8 mouse cellular contexts compared by ENCODE assay signal in genomic region chrX:12760501-12760900, GRCm38 (mm10). TPM values are rescaled to one million over a fixed set of nuclear protein-coding genes. Genes with fewer than 3 reads are reported as not detected.
DNase-seq lines count a peak whose midpoint lies in the region; ATAC-seq lines count a peak whose summit lies in the region.

No protein-coding gene starts in this region.

- H3K9ac ChIP-seq in heart, embryonic 12.5 days, result peak overlapping the region; percentile 54
- H3K9ac ChIP-seq in liver, embryonic 12.5 days, result peak overlapping the region; percentile 87

- H3K4me3 ChIP-seq in heart, embryonic 12.5 days, result peak overlapping the region; percentile 91
- peak overlapping the region; percentile 68 for H3K4me3 ChIP-seq in forebrain, embryonic 10.5 days
- peak overlapping the region; percentile 75 for H3K4me3 ChIP-seq in liver, embryonic 12.5 days

- 24% methylated on average over 8 of the region's 8 CpGs for WGBS in heart, embryonic 12.5 days
- 18% methylated on average over 8 of the region's 8 CpGs for WGBS in forebrain, embryonic 10.5 days
- WGBS in liver, embryonic 12.5 days (ENCODE audit: insufficient replicate concordance), result 9% methylated on average over 8 of the region's 8 CpGs

- peaks cover 8% of the 10 kb centered on the region for H3K4me1 ChIP-seq in heart, embryonic 12.5 days (replicated peaks)
- peaks cover 25% of the 10 kb centered on the region for H3K4me1 ChIP-seq in forebrain, embryonic 10.5 days
- H3K4me1 ChIP-seq in liver, embryonic 12.5 days, result peaks cover 27% of the 10 kb centered on the region

- 0 out of 2 replicates have a peak, but pooled peaks cover 3% of the 10 kb centered on the region for H3K9me3 ChIP-seq in heart, embryonic 12.5 days (replicated peaks)
- no peaks in the 10 kb centered on the region for H3K9me3 ChIP-seq in forebrain, embryonic 10.5 days
- no peaks in the 10 kb centered on the region for H3K9me3 ChIP-seq in liver, embryonic 12.5 days (replicated peaks)

- H3K27ac ChIP-seq in heart, embryonic 12.5 days (ENCODE audit: poor library complexity, severe bottlenecking), result peak overlapping the region; percentile 21; the same call in 1 of the 2 replicates
- peak overlapping the region; percentile 93 for H3K27ac ChIP-seq in forebrain, embryonic 10.5 days
- H3K27ac ChIP-seq in liver, embryonic 12.5 days, result no peak overlapping the region

- no peak for ATAC-seq in heart, embryonic 12.5 days (ENCODE audit: insufficient number of reproducible peaks, low FRiP score)
- ATAC-seq in liver, embryonic 12.5 days, result no peak

- peak overlapping the region; percentile 58 for H3K4me2 ChIP-seq in heart, embryonic 12.5 days
- H3K4me2 ChIP-seq in liver, embryonic 12.5 days, result peak overlapping the region; percentile 72

- peaks cover 18% of the 10 kb centered on the region for H3K27me3 ChIP-seq in heart, embryonic 12.5 days (replicated peaks)
- H3K27me3 ChIP-seq in forebrain, embryonic 10.5 days (ENCODE audit: poor library complexity, severe bottlenecking), result peaks cover 16% of the 10 kb centered on the region
- H3K27me3 ChIP-seq in liver, embryonic 12.5 days (replicated peaks), result peaks cover 13% of the 10 kb centered on the region

- no peaks in the 10 kb centered on the region for H3K36me3 ChIP-seq in heart, embryonic 12.5 days
- H3K36me3 ChIP-seq in forebrain, embryonic 10.5 days (replicated peaks), result no peaks in the 10 kb centered on the region
- H3K36me3 ChIP-seq in liver, embryonic 12.5 days, result no peaks in the 10 kb centered on the region

- DNase-seq in heart, adult 8-10 months (ENCODE audit: low spot score), result no peak
- peak; percentile 13 for DNase-seq in CD4-positive helper T cell, adult 2 months (ENCODE audit: low read depth, low spot score)
- no peak for DNase-seq in forebrain, embryonic 10.5 days (ENCODE audit: extremely low spot score, low spot score)
- no peak for DNase-seq in ovary, adult 18-20 months (ENCODE audit: low spot score)
- DNase-seq in urinary bladder, adult 2 months (ENCODE audit: low spot score), result no peak
- no peak for DNase-seq in yolk sac, embryonic 10.5 days (ENCODE audit: low spot score)

RNA-seq across cellular contexts. Expression of gene Med14, which starts 1.4 kb away (rescaled TPM):
- 30.2 and 32.6 TPM in 2 replicates for polyA plus RNA-seq in heart, embryonic 12.5 days (2016; fragmentation: Nextera tagmentation; extraction: Ambion mirVana)
- 10 to 100 TPM; 20.9 to 30.2 (median 24.3) TPM for total RNA-seq in heart, adult 8-10 months (2022)
- polyA plus RNA-seq in forebrain, embryonic 10.5 days (2016; fragmentation: Nextera tagmentation; extraction: Ambion mirVana), result 13.8 and 14.1 TPM in 2 replicates
- 7.9 and 9.7 TPM in 2 replicates for polyA plus RNA-seq in liver, embryonic 12.5 days (2016; fragmentation: Nextera tagmentation; extraction: Ambion mirVana)
- polyA plus RNA-seq in urinary bladder, adult 2 months (2012; rRNA removed), result 18.9 and 20.6 TPM in 2 replicates
